Mouse (Mus musculus) 416B (cell line): ENCODE measurements around the gene Rhoh.
A peak's percentile ranks its signal among the peaks of the same experiment; 100 is the strongest.

Experiments
- DNase-seq: peaks from one replicate; pipeline ENCODE4 v3.0.0; 2011; ENCODE audit warnings: low read depth

Rhoh gene

DNA sequence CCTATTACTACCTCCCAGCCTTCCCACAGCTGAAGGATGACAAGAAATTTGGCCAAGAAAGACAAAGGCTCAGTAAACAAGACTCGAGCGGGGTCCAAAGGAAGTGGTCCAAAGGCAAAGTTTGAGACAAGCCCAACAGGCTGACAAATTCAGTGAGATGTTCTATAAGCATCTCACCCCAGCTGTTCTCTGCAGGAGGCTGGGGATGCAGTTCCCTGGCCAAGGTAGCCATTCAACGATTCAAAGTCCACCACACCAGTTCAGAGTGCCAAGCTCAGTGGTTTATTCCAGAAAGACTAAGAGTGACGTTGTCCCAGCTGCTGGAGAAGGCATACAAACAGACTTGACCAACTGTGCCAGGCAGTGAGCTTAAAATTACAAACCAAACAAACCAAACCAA is 69.2 kb downstream of the Rhoh start:
- DNase-seq, result no peak

DNA sequence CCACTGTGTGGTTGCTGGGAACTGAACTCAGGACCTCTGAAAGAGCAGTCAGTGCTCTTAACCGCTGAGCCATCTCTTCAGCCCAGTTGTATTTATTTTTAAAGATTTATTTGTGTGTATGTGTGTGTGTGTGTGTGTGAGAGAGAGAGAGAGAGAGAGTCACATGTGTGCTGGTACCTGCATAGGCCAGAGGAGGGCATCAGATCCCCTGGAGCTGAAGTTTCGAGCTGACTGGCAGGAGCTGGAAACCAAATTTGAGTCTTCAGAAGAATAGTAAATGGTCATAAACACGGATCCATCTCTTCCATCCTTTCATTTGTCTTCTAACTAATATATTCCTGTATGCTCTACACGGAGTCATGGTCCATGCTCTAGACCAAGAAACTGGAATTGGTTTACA is 72.2 kb downstream of the Rhoh start:
- DNase-seq, result no peak

DNA sequence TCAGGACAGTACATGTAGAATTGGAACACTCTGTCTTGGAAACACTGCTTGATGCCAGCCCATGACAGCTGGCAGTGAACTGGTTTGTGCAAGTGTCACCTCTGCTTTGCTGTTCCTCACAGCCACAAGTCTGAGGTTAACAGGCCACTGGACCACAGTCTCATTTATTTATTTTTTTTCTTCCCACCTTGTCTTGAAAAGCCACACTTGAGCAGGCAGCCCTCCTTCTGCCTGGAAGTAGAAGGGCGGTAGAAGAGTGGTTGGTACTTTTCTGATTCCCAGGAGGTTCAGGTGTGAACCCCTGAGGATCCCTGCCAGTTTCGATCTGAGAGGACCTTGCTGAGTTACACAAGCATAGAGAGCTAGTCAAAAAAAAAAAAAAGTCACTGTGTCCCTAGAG is 72.8 kb downstream of the Rhoh start:
- peak; percentile 65 for DNase-seq

- no peak for DNase-seq
Measured at GRCm38 (mm10) chr5:65934783-65935182, 73.8 kb downstream of the Rhoh start, which contains the start of gene Chrna9. Chrna9 (plus strand) TSS chr5:65934921.

GRCm38 (mm10) chr5:65937011-65937726 is 76.2 kb downstream of the Rhoh start:
- DNase-seq, result peak; percentile 50

- DNase-seq, result peak; percentile 96
Measured at GRCm38 (mm10) chr5:65937998-65938715, 77.1 kb downstream of the Rhoh start.

GRCm38 (mm10) chr5:65941145-65941544 is 80.1 kb downstream of the Rhoh start:
- no peak for DNase-seq
